8 mouse cellular contexts compared by ENCODE assay signal in genomic region chr1:77514963-77515650, GRCm38 (mm10). TPM values are rescaled to one million over a fixed set of nuclear protein-coding genes. Genes with fewer than 3 reads are reported as not detected.
DNase-seq lines count a peak whose midpoint lies in the region; ATAC-seq and TF ChIP-seq lines count a peak whose summit lies in the region.

Gene Epha4 (minus strand): TSS chr1:77515088.

- ATAC-seq in heart, embryonic 13.5 days (ENCODE audit: extremely low read depth, insufficient number of reproducible peaks, low FRiP score, low TSS enrichment), result peak; percentile 85
- ATAC-seq in midbrain, postnatal 0 days (ENCODE audit: low FRiP score), result peak; percentile 95

- no peak for TF ChIP-seq POLR2A in liver, adult 2 months (IDR thresholded peaks at IDR 0.05; ENCODE audit: extremely low read depth, insufficient read depth, low read length)
- no peak for TF ChIP-seq POLR2A in testis, adult 2 months (IDR thresholded peaks at IDR 0.05; ENCODE audit: control insufficient read depth, low read depth, low read length)

- DNase-seq in 3T3-L1 (ENCODE audit: low read depth, low spot score), result peak; percentile 86
- DNase-seq in brain, embryonic 18.5 days (ENCODE audit: low read depth, low spot score), result peak; percentile 87
- DNase-seq in forebrain, embryonic 10.5 days (ENCODE audit: extremely low spot score, low spot score), result peak; percentile 92
- DNase-seq in kidney, postnatal 10 days, result peak; percentile 97
- DNase-seq in liver, adult 2 months (ENCODE audit: extremely low read depth, low read depth, low spot score), result peak; percentile 70
- peak; percentile 93 for DNase-seq in midbrain, postnatal 0 days (ENCODE audit: low spot score)

- H3K36me3 ChIP-seq in forebrain, embryonic 10.5 days (replicated peaks), result peaks cover 10% of the 10 kb centered on the region
- H3K36me3 ChIP-seq in heart, embryonic 13.5 days, result peaks cover 2% of the 10 kb centered on the region; the same call in 1 of the 2 replicates
- H3K36me3 ChIP-seq in liver, adult 2 months (ENCODE audit: control insufficient read depth, insufficient read depth, low read length), result no peaks in the 10 kb centered on the region
- H3K36me3 ChIP-seq in midbrain, postnatal 0 days (ENCODE audit: insufficient read depth, low read length), result no peaks in the 10 kb centered on the region
- H3K36me3 ChIP-seq in testis, adult 2 months (ENCODE audit: control insufficient read depth, insufficient read depth, low read length), result no peaks in the 10 kb centered on the region

- H3K9ac ChIP-seq in heart, embryonic 13.5 days, result peak within 1 kb of the TSS; percentile 84
- no peak within 1 kb of the TSS for H3K9ac ChIP-seq in liver, adult 2 months (ENCODE audit: low read depth, low read length)
- peak within 1 kb of the TSS; percentile 51 for H3K9ac ChIP-seq in midbrain, postnatal 0 days (replicated peaks; ENCODE audit: low read length, poor library complexity, severe bottlenecking)

- H3K9me3 ChIP-seq in forebrain, embryonic 10.5 days, result no peaks in the 10 kb centered on the region
- H3K9me3 ChIP-seq in heart, embryonic 13.5 days, result no peaks in the 10 kb centered on the region
- no peaks in the 10 kb centered on the region for H3K9me3 ChIP-seq in midbrain, postnatal 0 days (ENCODE audit: low read length)

- peaks cover 40% of the 10 kb centered on the region for H3K27me3 ChIP-seq in forebrain, embryonic 10.5 days (ENCODE audit: poor library complexity, severe bottlenecking)
- peaks cover 18% of the 10 kb centered on the region for H3K27me3 ChIP-seq in heart, embryonic 13.5 days (replicated peaks)
- peaks cover 5% of the 10 kb centered on the region; the same call in 1 of the 2 replicates for H3K27me3 ChIP-seq in liver, adult 2 months (ENCODE audit: control insufficient read depth, insufficient read depth, low read length)
- no peaks in the 10 kb centered on the region for H3K27me3 ChIP-seq in midbrain, postnatal 0 days (ENCODE audit: insufficient read depth, low read length)
- H3K27me3 ChIP-seq in testis, adult 2 months (ENCODE audit: control insufficient read depth, insufficient read depth, low read length), result no peaks in the 10 kb centered on the region

- no peaks in the 10 kb centered on the region for H3K79me2 ChIP-seq in liver, adult 2 months (ENCODE audit: control insufficient read depth, insufficient read depth, low read length)

- WGBS in forebrain, embryonic 10.5 days, result 0% methylated on average over 40 of the region's 40 CpGs
- under 1% methylated on average over 40 of the region's 40 CpGs for WGBS in heart, embryonic 13.5 days
- under 1% methylated on average over 40 of the region's 40 CpGs for WGBS in liver, adult 2 months
- under 1% methylated on average over 38 of the region's 40 CpGs for WGBS in midbrain, postnatal 0 days

- H3K4me3 ChIP-seq in forebrain, embryonic 10.5 days, result peak within 1 kb of the TSS; percentile 81
- H3K4me3 ChIP-seq in heart, embryonic 13.5 days, result peak within 1 kb of the TSS; percentile 75
- peak within 1 kb of the TSS; percentile 49 for H3K4me3 ChIP-seq in liver, adult 2 months (ENCODE audit: insufficient read depth, low read depth, low read length)
- peak within 1 kb of the TSS; percentile 61 for H3K4me3 ChIP-seq in midbrain, postnatal 0 days (ENCODE audit: low read depth, low read length)
- H3K4me3 ChIP-seq in testis, adult 2 months (ENCODE audit: control insufficient read depth, low read depth, low read length), result peak within 1 kb of the TSS; percentile 74

- peak within 1 kb of the TSS; percentile 93 for H3K27ac ChIP-seq in forebrain, embryonic 10.5 days
- H3K27ac ChIP-seq in heart, embryonic 13.5 days (replicated peaks), result peak within 1 kb of the TSS; percentile 68
- H3K27ac ChIP-seq in liver, adult 2 months (replicated peaks; ENCODE audit: insufficient read depth, low read depth, low read length), result no peak within 1 kb of the TSS
- H3K27ac ChIP-seq in midbrain, postnatal 0 days (ENCODE audit: low read depth, low read length), result peak within 1 kb of the TSS; percentile 70
- no peak within 1 kb of the TSS for H3K27ac ChIP-seq in testis, adult 2 months (ENCODE audit: control insufficient read depth, insufficient read depth, low read depth, low read length)

- TF ChIP-seq CTCF in liver, adult 2 months (IDR thresholded peaks at IDR 0.05; ENCODE audit: low read depth, low read length), result no peak
- TF ChIP-seq CTCF in midbrain, postnatal 0 days (IDR thresholded peaks at IDR 0.05), result no peak
- TF ChIP-seq CTCF in testis, adult 2 months (IDR thresholded peaks at IDR 0.05; ENCODE audit: control insufficient read depth, insufficient read depth, insufficient replicate concordance, low read depth, low read length), result no peak

- H3K4me2 ChIP-seq in heart, embryonic 13.5 days, result peak within 1 kb of the TSS; percentile 97
- peak within 1 kb of the TSS; percentile 79 for H3K4me2 ChIP-seq in midbrain, postnatal 0 days (ENCODE audit: low read depth, low read length, poor library complexity, severe bottlenecking)

- H3K4me1 ChIP-seq in forebrain, embryonic 10.5 days, result peaks cover 56% of the 10 kb centered on the region
- peaks cover 25% of the 10 kb centered on the region for H3K4me1 ChIP-seq in heart, embryonic 13.5 days
- H3K4me1 ChIP-seq in liver, adult 2 months (ENCODE audit: control insufficient read depth, insufficient read depth, low read length), result peaks cover 3% of the 10 kb centered on the region; the same call in 1 of the 2 replicates
- H3K4me1 ChIP-seq in midbrain, postnatal 0 days (ENCODE audit: insufficient read depth, low read length), result peaks cover 6% of the 10 kb centered on the region; the same call in 1 of the 2 replicates
- peaks cover 17% of the 10 kb centered on the region for H3K4me1 ChIP-seq in testis, adult 2 months (ENCODE audit: control insufficient read depth, insufficient read depth, low read length)

RNA-seq across cellular contexts. Expression of gene Epha4, which starts in this region (rescaled TPM):
- 22.9 and 25.9 TPM in 2 replicates for polyA plus RNA-seq in forebrain, embryonic 10.5 days (2016; fragmentation: Nextera tagmentation; extraction: Ambion mirVana)
- 6.0 and 6.1 TPM in 2 replicates for polyA plus RNA-seq in heart, embryonic 13.5 days (2015; fragmentation: Nextera tagmentation; extraction: Ambion mirVana)
- 0.18 and 1.6 TPM in 2 replicates for total RNA-seq in liver, adult 2 months (2014; rRNA removed)
- 0.10 and 0.19 TPM in 2 replicates for polyA plus RNA-seq in liver, adult 2 months (2012; rRNA removed)
- 66.6 and 68.8 TPM in 2 replicates for total RNA-seq in midbrain, postnatal 0 days (2014; rRNA removed)
- polyA plus RNA-seq in midbrain, postnatal 0 days (2015; fragmentation: Nextera tagmentation; extraction: Ambion mirVana), result 23.3 and 26.6 TPM in 2 replicates
- polyA plus RNA-seq in testis, adult 2 months (2012; rRNA removed), result 0.13 and 0.22 TPM in 2 replicates

Comparison
In these comparisons a context has a peak if more than half of its experiments do, and no peak if none do; other contexts are left out.
1. RNA of gene Epha4 (total RNA-seq): 66.6 to 68.8 TPM in midbrain, postnatal 0 days; 0.18 to 1.6 TPM in liver, adult 2 months; every median in the first group is over 10 times any median in the second.
2. H3K27ac ChIP-seq: peak in forebrain, embryonic 10.5 days (single experiment), heart, embryonic 13.5 days (single experiment) and midbrain, postnatal 0 days (single experiment); none in liver, adult 2 months (single experiment) and testis, adult 2 months (single experiment).
3. Peak in every context shown above with its lines, with median percentiles within 50 percentile points of each other: DNase-seq and H3K4me3 ChIP-seq.